Mouse (Mus musculus) CH12.LX (cell line): ENCODE measurements at regions not wholly inside any gene's neighbourhood (a gene's known extent, or its start where the extent isn't known, plus 50 kb on each side); places are given as distances from the start of the nearest gene placed in this dataset.

Experiments
- DNase-seq: peaks from one replicate; pipeline ENCODE4 v3.0.0-alpha.2; 2013; ENCODE audit errors: extremely low read depth
- H3K27ac ChIP-seq: 2 replicates; pipeline ENCODE4 v1.5.1; 2012; ENCODE audit warnings: low read depth, mild to moderate bottlenecking, control low read depth, moderate library complexity; ENCODE audit not compliant: insufficient read depth
- H3K27me3 ChIP-seq: replicated peaks from 2 replicates; pipeline ENCODE3; 2012; ENCODE audit warnings: inconsistent platforms
- H3K36me3 ChIP-seq, 2 experiments: replicated peaks in 1 of 2; 2 replicates each; pipeline versions ENCODE3 to v1.6.1; 2012; ENCODE audit warnings: inconsistent platforms in 1 of 2, low read length in 1 of 2, mild to moderate bottlenecking in 1 of 2, mixed read lengths in 1 of 2, moderate library complexity in 1 of 2; ENCODE audit not compliant: control insufficient read depth in 1 of 2, insufficient read depth in 1 of 2
- H3K4me1 ChIP-seq, 2 experiments: 2 replicates each; pipeline ENCODE4 v1.6.1; 2012; ENCODE audit warnings: inconsistent platforms in 1 of 2, moderate library complexity in 1 of 2; ENCODE audit not compliant: insufficient read depth in 2 of 2, control insufficient read depth in 1 of 2
- H3K4me2 ChIP-seq: 2 replicates; pipeline ENCODE4 v1.6.1; 2012; ENCODE audit warnings: low read depth, mild to moderate bottlenecking, control low read depth; ENCODE audit not compliant: poor library complexity, insufficient read depth, severe bottlenecking
- H3K4me3 ChIP-seq, 3 experiments: fragments of 150-350 bp in 1 of 3; sonication (generic) in 1 of 3; replicated peaks in 1 of 3; 2 replicates each; pipeline versions ENCODE3 to v1.5.1; 2011 to 2012; ENCODE audit warnings: low read depth in 2 of 3, low read length in 2 of 3, mild to moderate bottlenecking in 2 of 3, moderate library complexity in 2 of 3, control low read depth in 1 of 3, improper control_type of control experiment in 1 of 3, inconsistent platforms in 1 of 3, mixed read lengths in 1 of 3; ENCODE audit not compliant: poor library complexity in 1 of 3
- H3K79me2 ChIP-seq: replicated peaks from 2 replicates; pipeline ENCODE4 v1.6.1; 2012; ENCODE audit warnings: mild to moderate bottlenecking, moderate library complexity; ENCODE audit not compliant: control insufficient read depth, poor library complexity, insufficient read depth, severe bottlenecking; ENCODE audit errors: extremely low read depth
- H3K9ac ChIP-seq: 2 replicates; pipeline ENCODE4 v1.6.1; 2012; ENCODE audit warnings: low read depth, mild to moderate bottlenecking, control low read depth, moderate library complexity; ENCODE audit not compliant: insufficient read depth
- H3K9me3 ChIP-seq: replicated peaks from 2 replicates; pipeline ENCODE3; 2012; ENCODE audit warnings: low read length, inconsistent platforms, mixed read lengths
- CTCF ChIP-seq, 2 experiments: IDR thresholded peaks in 1 of 2; conservative IDR thresholded peaks in 1 of 2; 2 replicates each; pipeline ENCODE4 v1.5.1; 2011 to 2012; ENCODE audit warnings: low read depth in 2 of 2, low read length in 2 of 2, improper control_type of control experiment in 1 of 2, inconsistent platforms in 1 of 2, mild to moderate bottlenecking in 1 of 2, moderate library complexity in 1 of 2
- ELF1 ChIP-seq: IDR thresholded peaks from 2 replicates; pipeline ENCODE4 v1.6.1; 2014; ENCODE audit warnings: low read depth, mild to moderate bottlenecking, inconsistent platforms, low read length, improper control_type of control experiment
- ETS1 ChIP-seq: conservative IDR thresholded peaks from 2 replicates; pipeline ENCODE4 v1.6.1; 2012; ENCODE audit warnings: low read depth, mild to moderate bottlenecking, inconsistent platforms, low read length, improper control_type of control experiment, moderate library complexity
- GABPA ChIP-seq: IDR thresholded peaks from 2 replicates; pipeline ENCODE4 v1.6.1; 2012; ENCODE audit warnings: low read depth, low read length, improper control_type of control experiment, inconsistent platforms; ENCODE audit not compliant: insufficient replicate concordance
- HCFC1 ChIP-seq: IDR thresholded peaks from 2 replicates; pipeline ENCODE4 v1.6.1; 2012; ENCODE audit warnings: low read depth, mild to moderate bottlenecking, inconsistent platforms, low read length, improper control_type of control experiment
- IRF4 ChIP-seq: IDR thresholded peaks from 2 replicates; pipeline ENCODE4 v1.6.1; 2014; ENCODE audit warnings: low read depth, mild to moderate bottlenecking, inconsistent platforms, low read length, improper control_type of control experiment
- JUN ChIP-seq: IDR thresholded peaks from 2 replicates; pipeline ENCODE4 v1.6.1; 2011; ENCODE audit warnings: low read depth, mild to moderate bottlenecking, low read length, improper control_type of control experiment, moderate library complexity; ENCODE audit not compliant: insufficient read depth
- KAT2A ChIP-seq: IDR thresholded peaks from 2 replicates; pipeline ENCODE4 v1.6.1; 2012; ENCODE audit warnings: low read length, improper control_type of control experiment, inconsistent platforms; ENCODE audit not compliant: insufficient replicate concordance
- MAFK ChIP-seq: IDR thresholded peaks from 2 replicates; pipeline ENCODE4 v1.6.1; 2011; ENCODE audit warnings: low read length, improper control_type of control experiment; ENCODE audit not compliant: insufficient replicate concordance
- MAX ChIP-seq: IDR thresholded peaks from 2 replicates; pipeline ENCODE4 v1.6.1; 2011; ENCODE audit warnings: low read length, improper control_type of control experiment
- MAZ ChIP-seq: IDR thresholded peaks from 2 replicates; pipeline ENCODE4 v1.6.1; 2012; ENCODE audit warnings: low read depth, mild to moderate bottlenecking, inconsistent platforms, low read length, improper control_type of control experiment, moderate library complexity
- MXI1 ChIP-seq: IDR thresholded peaks from 2 replicates; pipeline ENCODE4 v1.6.1; 2011; ENCODE audit warnings: mild to moderate bottlenecking, low read depth, low read length, improper control_type of control experiment
- NRF1 ChIP-seq: IDR thresholded peaks from 2 replicates; pipeline ENCODE4 v1.6.1; 2014; ENCODE audit warnings: low read depth, mild to moderate bottlenecking, inconsistent platforms, low read length, improper control_type of control experiment, moderate library complexity
- PAX5 ChIP-seq: IDR thresholded peaks from 2 replicates; pipeline ENCODE4 v1.6.1; 2012; ENCODE audit warnings: low read length, inconsistent platforms, mixed read lengths
- RCOR1 ChIP-seq: conservative IDR thresholded peaks from 2 replicates; pipeline ENCODE4 v1.6.1; 2012; ENCODE audit warnings: low read depth, mild to moderate bottlenecking, inconsistent platforms, low read length, improper control_type of control experiment
- SIN3A ChIP-seq: IDR thresholded peaks from 2 replicates; pipeline ENCODE4 v1.6.1; 2012; ENCODE audit warnings: low read length, improper control_type of control experiment, inconsistent platforms
- TCF12 ChIP-seq: IDR thresholded peaks from 2 replicates; pipeline ENCODE4 v1.6.1; 2014; ENCODE audit warnings: low read depth, mild to moderate bottlenecking, inconsistent platforms, low read length, improper control_type of control experiment
- UBTF ChIP-seq: IDR thresholded peaks from 2 replicates; pipeline ENCODE4 v1.6.1; 2012; ENCODE audit warnings: low read depth, mild to moderate bottlenecking, inconsistent platforms, low read length, improper control_type of control experiment, moderate library complexity
- USF2 ChIP-seq: conservative IDR thresholded peaks from 2 replicates; pipeline ENCODE4 v1.6.1; 2011; ENCODE audit warnings: low read depth, low read length, improper control_type of control experiment
- ZC3H11A ChIP-seq: IDR thresholded peaks from 2 replicates; pipeline ENCODE4 v1.6.1; 2012; ENCODE audit warnings: low read depth, mild to moderate bottlenecking, inconsistent platforms, low read length, improper control_type of control experiment
- ZKSCAN1 ChIP-seq: IDR thresholded peaks from 2 replicates; pipeline ENCODE4 v1.6.1; 2012; ENCODE audit warnings: low read depth, inconsistent platforms, low read length, improper control_type of control experiment, borderline replicate concordance
- ZNF384 ChIP-seq: IDR thresholded peaks from 2 replicates; pipeline ENCODE4 v1.6.1; 2012; ENCODE audit warnings: low read depth, low read length, improper control_type of control experiment, inconsistent platforms
- dilution Hi-C: fragments of 300-500 bp; cut with MboI; formaldehyde crosslinking; loops from 2 replicates; pipeline ENCODE4 v1.14.3; 2020; ENCODE audit warnings: low sequenced_read_pairs; ENCODE audit not compliant: extremely low pct_unique_long_range_greater_than_20kb, extremely low pct_ligation_motif_present
- in situ Hi-C: fragments of 300-500 bp; cut with MboI; formaldehyde crosslinking; loops from 3 replicates; pipeline ENCODE4 v1.14.3; 2019; ENCODE audit warnings: low sequenced_read_pairs, low pct_ligation_motif_present, low pct_unique_long_range_greater_than_20kb, mixed read lengths

DNA sequence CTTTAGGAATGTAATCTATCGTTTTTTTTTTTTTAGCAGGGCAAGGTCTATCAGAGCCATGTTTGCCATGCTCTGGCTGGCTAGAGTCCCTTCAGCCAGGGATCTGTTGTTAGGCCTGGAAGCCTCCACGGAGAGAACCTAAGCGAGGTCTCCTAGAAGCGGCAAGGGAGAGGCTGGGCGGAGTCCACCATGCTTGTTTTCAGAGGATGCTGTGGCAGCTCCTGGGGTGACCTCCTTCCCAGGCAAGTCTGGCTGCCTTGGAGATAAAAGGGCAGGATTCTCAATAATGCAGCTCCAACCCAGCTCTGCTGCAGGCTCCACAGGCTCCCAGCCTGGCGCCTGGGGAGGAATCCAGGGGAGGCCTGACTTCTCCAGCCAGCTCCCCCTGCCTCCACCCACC lies 86.2 kb upstream of the Csf3r start:
- Histone ChIP-seq H3K4me3 (no peak overlapping the region), H3K27me3 (peaks cover 85% of the 10 kb centered on the region), H3K4me1 (no peaks in the 10 kb centered on the region), H3K79me2 (no peaks in the 10 kb centered on the region), H3K9ac (no peak overlapping the region), H3K4me2 (no peak overlapping the region), H3K27ac (no peak overlapping the region), H3K36me3 (no peaks in the 10 kb centered on the region), H3K9me3 (peaks cover 5% of the 10 kb centered on the region)
- TF ChIP-seq IRF4: no peak
- no peak for TF ChIP-seq ZC3H11A
- no peak for TF ChIP-seq MAZ
- TF ChIP-seq UBTF: no peak
- no peak for TF ChIP-seq NRF1
- TF ChIP-seq CTCF (conservative IDR thresholded peaks at IDR 0.05 in 1 of 2, IDR thresholded peaks at IDR 0.05 in 1 of 2; ENCODE audit: low read depth in 2 of 2, low read length in 2 of 2): no peak
- no peak for TF ChIP-seq KAT2A
- TF ChIP-seq ZNF384: no peak
- TF ChIP-seq HCFC1: no peak
- TF ChIP-seq TCF12: no peak
- no peak for TF ChIP-seq GABPA
- no peak for TF ChIP-seq MAFK
- TF ChIP-seq ETS1: no peak
- TF ChIP-seq ZKSCAN1: no peak
- TF ChIP-seq MAX: no peak
- no peak for TF ChIP-seq SIN3A
- no peak for TF ChIP-seq JUN
- TF ChIP-seq ELF1: no peak
- no peak for TF ChIP-seq PAX5
- dilution Hi-C loops: no loop called here
- DNase-seq: no peak
- in situ Hi-C loops: no loop called here

DNA sequence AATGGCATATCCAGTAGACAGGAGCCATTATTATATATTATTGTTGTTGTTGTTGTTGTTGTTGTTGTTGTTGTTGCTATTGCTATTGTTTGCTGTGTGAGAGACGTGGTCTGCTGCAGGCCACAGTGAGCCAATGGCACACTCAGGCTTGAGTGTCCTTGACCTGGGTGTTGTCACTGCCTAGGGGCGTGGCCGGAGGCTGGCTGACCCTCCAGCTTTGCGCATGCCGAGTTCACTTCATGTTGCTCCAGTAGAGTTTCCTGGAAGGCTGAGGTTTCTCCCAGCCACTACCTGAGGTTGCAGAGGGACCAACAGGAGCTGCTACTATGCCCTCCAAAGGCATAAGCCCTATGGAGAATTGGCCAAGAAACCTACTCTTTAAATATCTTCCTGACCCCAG lies 83.1 kb upstream of the Csf3r start:
- DNase-seq: no peak
- dilution Hi-C loops: no loop called here
- Histone ChIP-seq H3K79me2 (no peaks in the 10 kb centered on the region), H3K27me3 (peaks cover 85% of the 10 kb centered on the region), H3K4me3 (no peak overlapping the region), H3K4me1 (peaks cover 0 to 12% of the 10 kb centered on the region in 2 experiments; a peak in 2 of 4 replicates), H3K4me2 (no peak overlapping the region), H3K9ac (no peak overlapping the region), H3K9me3 (no peaks in the 10 kb centered on the region), H3K36me3 (no peaks in the 10 kb centered on the region), H3K27ac (no peak overlapping the region)
- in situ Hi-C loops: no loop called here
- no peak for TF ChIP-seq RCOR1
- TF ChIP-seq MXI1: no peak
- TF ChIP-seq USF2: no peak
